Mouse (Mus musculus): ENCODE measurements at regions not wholly inside any gene's neighbourhood (a gene's known extent, or its start where the extent isn't known, plus 50 kb on each side); places are given as distances from the start of the nearest gene placed in this dataset.

DNA sequence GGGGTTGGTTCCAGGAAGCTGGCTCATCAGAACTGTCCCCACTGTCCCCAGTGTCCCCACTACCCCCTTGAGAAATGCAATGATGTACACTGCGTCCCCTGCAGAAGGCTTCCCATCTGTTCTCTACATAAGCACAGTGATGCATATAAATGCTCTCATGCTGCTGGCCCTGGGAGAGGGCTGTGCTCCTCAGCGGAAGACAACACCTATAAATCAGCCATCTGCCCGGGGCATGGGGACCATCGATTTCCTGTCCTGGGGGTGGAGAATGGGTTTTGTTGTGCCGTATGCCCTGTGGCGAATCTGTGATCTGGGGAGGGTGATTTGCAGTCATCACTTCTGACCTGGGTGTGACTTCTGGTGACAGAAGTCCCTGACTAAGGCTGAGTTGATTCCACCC lies 174.9 kb upstream of the Sulf2 start:
- H3K4me3 ChIP-seq = no peak overlapping the region
- no peaks in the 10 kb centered on the region for H3K36me3 ChIP-seq (ENCODE audit: control insufficient read depth, insufficient read depth)
- no peak for TF ChIP-seq TCF12 (IDR thresholded peaks at IDR 0.05; ENCODE audit: insufficient read depth, poor library complexity, severe bottlenecking)
- no peak for TF ChIP-seq POLR2AphosphoS2 (IDR thresholded peaks at IDR 0.05; ENCODE audit: insufficient read length, low read depth)
- TF ChIP-seq POLR2A (IDR thresholded peaks at IDR 0.05; ENCODE audit: insufficient read length, low read depth) = no peak
- TF ChIP-seq MYOG (IDR thresholded peaks at IDR 0.05; ENCODE audit: control insufficient read depth in 1 of 3, insufficient read depth in 1 of 3, insufficient read length in 2 of 3, low read depth in 2 of 3) = no peak
- no peak for TF ChIP-seq CEBPB (IDR thresholded peaks at IDR 0.05; ENCODE audit: insufficient read depth, poor library complexity, severe bottlenecking)
- no peak for TF ChIP-seq REST (IDR thresholded peaks at IDR 0.05; ENCODE audit: insufficient read depth, insufficient read length)
- no peak for TF ChIP-seq TCF3 (IDR thresholded peaks at IDR 0.05; ENCODE audit: insufficient read length, low read depth)
- no peak for TF ChIP-seq SRF (IDR thresholded peaks at IDR 0.05; ENCODE audit: control insufficient read depth, insufficient read length, low read depth)
- no peak for TF ChIP-seq MYOD1 (IDR thresholded peaks at IDR 0.05; ENCODE audit: control insufficient read depth in 1 of 3, insufficient read length in 2 of 3, low read depth in 2 of 3)
- no peak for TF ChIP-seq USF1 (IDR thresholded peaks at IDR 0.05; ENCODE audit: low read depth)
- no peak for TF ChIP-seq MAX (IDR thresholded peaks at IDR 0.05; ENCODE audit: low read depth)
- TF ChIP-seq E2F4 (IDR thresholded peaks at IDR 0.05; ENCODE audit: insufficient read depth) = no peak
- H3K27me3 ChIP-seq (ENCODE audit: control insufficient read depth, insufficient read depth, insufficient read length) = no peaks in the 10 kb centered on the region
- no peak overlapping the region for H3K4me2 ChIP-seq (ENCODE audit: low read depth)
- no peaks in the 10 kb centered on the region for H3K79me2 ChIP-seq (ENCODE audit: control insufficient read depth, insufficient read depth)
- no peak overlapping the region for H3ac ChIP-seq (ENCODE audit: control insufficient read depth, insufficient read length)

DNA sequence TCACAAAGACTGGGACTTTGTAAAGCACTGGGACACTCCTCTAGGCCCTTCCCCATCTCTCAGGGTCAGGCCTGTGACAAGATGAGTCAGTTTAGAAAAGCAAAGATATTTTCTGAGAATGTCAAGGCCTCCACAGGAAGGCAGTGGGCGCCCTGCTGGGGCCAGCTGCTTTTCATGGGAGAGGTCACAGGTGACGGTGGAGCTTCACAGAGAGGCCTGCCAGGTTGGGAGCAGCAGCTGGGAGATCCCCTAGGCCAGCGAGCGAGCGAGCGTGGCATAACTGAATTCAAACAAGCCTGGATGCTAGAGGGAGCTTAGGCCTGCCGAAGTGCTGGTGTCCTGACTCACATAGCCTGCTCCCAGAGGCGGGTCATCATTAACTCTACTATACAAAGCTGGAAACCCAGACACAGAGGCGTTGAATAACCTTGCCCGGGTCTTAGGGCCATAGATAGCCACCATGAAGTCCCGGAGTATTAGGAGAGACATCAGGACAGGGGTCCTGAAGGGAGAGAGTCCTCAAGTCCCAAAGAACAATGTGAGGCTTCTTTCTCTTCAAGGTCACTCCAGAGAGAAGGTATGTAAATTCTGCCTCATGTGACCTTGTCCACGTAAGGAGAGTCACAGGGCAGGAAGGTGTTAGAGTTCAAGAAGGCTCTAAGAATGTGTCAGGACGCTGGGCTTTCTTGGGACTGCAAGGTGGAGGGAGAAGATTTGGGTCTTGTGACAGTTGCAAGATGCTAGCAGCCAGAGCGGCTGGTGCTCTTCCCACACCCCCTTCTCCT lies 174.3 kb upstream of the Sulf2 start:
- Histone ChIP-seq H3K27me3 (ENCODE audit: control insufficient read depth, insufficient read depth, insufficient read length) (no peaks in the 10 kb centered on the region), H3ac (ENCODE audit: control insufficient read depth, insufficient read length) (no peak overlapping the region)

DNA sequence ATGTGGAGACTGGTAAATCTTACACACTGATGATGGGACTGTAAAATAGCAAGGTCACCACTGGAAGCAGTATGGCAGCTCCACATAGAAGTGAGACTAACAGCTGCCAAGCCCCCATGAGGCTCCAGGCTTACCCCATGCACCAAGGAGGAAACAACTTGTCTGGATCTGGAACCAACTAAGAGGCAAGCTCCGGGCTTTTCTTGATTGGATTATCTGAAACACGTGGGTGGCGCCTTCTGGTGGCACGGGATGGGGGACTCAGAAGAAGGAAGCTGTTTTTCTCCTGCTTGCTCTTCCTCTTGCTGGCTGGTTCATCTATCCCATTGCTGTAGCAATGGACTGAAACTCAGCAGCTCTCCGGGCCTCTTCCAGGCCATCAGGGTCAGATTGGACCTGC lies 171.5 kb upstream of the Sulf2 start:
- H3K4me3 ChIP-seq = no peak overlapping the region

More for the DNA sequence above, 174.3 kb upstream of the Sulf2 start:
- Histone ChIP-seq H3K79me2 (ENCODE audit: control insufficient read depth, insufficient read depth) (no peaks in the 10 kb centered on the region), H3K4me2 (ENCODE audit: low read depth) (no peak overlapping the region), H3K36me3 (ENCODE audit: control insufficient read depth, insufficient read depth) (no peaks in the 10 kb centered on the region), H3K4me3 (no peak overlapping the region)
- TF ChIP-seq POLR2A (IDR thresholded peaks at IDR 0.05; ENCODE audit: insufficient read length, low read depth) = no peak
- peak in 1 of 3 experiments; percentile 27 for TF ChIP-seq MYOG (IDR thresholded peaks at IDR 0.05; ENCODE audit: control insufficient read depth in 1 of 3, insufficient read depth in 1 of 3, insufficient read length in 2 of 3, low read depth in 2 of 3)
- TF ChIP-seq MYOD1 (IDR thresholded peaks at IDR 0.05; ENCODE audit: control insufficient read depth in 1 of 3, insufficient read length in 2 of 3, low read depth in 2 of 3) = peak in 1 of 3 experiments; percentile 19

DNA sequence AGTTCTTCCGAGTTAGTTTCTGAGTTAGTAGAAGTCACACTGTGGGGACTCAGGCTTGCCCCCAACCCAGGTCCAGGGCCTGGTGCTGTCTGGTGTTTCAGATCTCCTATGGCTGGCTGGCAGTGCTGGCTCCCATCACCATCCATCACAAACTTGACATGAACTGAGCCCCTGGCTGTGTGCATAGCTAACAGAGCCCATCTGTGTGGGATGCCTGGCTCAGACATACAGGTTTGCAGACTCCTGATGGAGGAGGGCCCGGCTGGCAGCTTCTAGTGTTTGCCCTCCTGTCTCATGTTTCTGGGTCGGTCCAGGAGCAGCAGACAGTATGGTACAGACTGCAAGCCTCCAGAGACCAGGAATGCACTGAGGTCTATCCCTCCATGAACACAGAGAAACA lies 169.5 kb upstream of the Sulf2 start:
- TF ChIP-seq SRF (IDR thresholded peaks at IDR 0.05; ENCODE audit: control insufficient read depth, insufficient read length, low read depth) (no peak), MYOG (IDR thresholded peaks at IDR 0.05; ENCODE audit: control insufficient read depth in 1 of 3, insufficient read depth in 1 of 3, insufficient read length in 2 of 3, low read depth in 2 of 3) (no peak), CEBPB (IDR thresholded peaks at IDR 0.05; ENCODE audit: insufficient read depth, poor library complexity, severe bottlenecking) (no peak), POLR2A (IDR thresholded peaks at IDR 0.05; ENCODE audit: insufficient read length, low read depth) (no peak), MAX (IDR thresholded peaks at IDR 0.05; ENCODE audit: low read depth) (no peak)
- no peaks in the 10 kb centered on the region for H3K27me3 ChIP-seq (ENCODE audit: control insufficient read depth, insufficient read depth, insufficient read length)
- H3K4me2 ChIP-seq (ENCODE audit: low read depth) = no peak overlapping the region
- no peaks in the 10 kb centered on the region for H3K36me3 ChIP-seq (ENCODE audit: control insufficient read depth, insufficient read depth)
- H3K79me2 ChIP-seq (ENCODE audit: control insufficient read depth, insufficient read depth) = no peaks in the 10 kb centered on the region
- no peak overlapping the region for H3K4me3 ChIP-seq
- no peak overlapping the region for H3ac ChIP-seq (ENCODE audit: control insufficient read depth, insufficient read length)

More for the DNA sequence above, 171.5 kb upstream of the Sulf2 start:
- Histone ChIP-seq H3K4me2 (ENCODE audit: low read depth) (no peak overlapping the region), H3K36me3 (ENCODE audit: control insufficient read depth, insufficient read depth) (no peaks in the 10 kb centered on the region), H3K79me2 (ENCODE audit: control insufficient read depth, insufficient read depth) (no peaks in the 10 kb centered on the region), H3ac (ENCODE audit: control insufficient read depth, insufficient read length) (no peak overlapping the region), H3K27me3 (ENCODE audit: control insufficient read depth, insufficient read depth, insufficient read length) (no peaks in the 10 kb centered on the region)
- TF ChIP-seq MYOG (IDR thresholded peaks at IDR 0.05; ENCODE audit: control insufficient read depth in 1 of 3, insufficient read depth in 1 of 3, insufficient read length in 2 of 3, low read depth in 2 of 3) (no peak), USF1 (IDR thresholded peaks at IDR 0.05; ENCODE audit: low read depth) (no peak), REST (IDR thresholded peaks at IDR 0.05; ENCODE audit: insufficient read depth, insufficient read length) (no peak), TCF12 (IDR thresholded peaks at IDR 0.05; ENCODE audit: insufficient read depth, poor library complexity, severe bottlenecking) (no peak), MYOD1 (IDR thresholded peaks at IDR 0.05; ENCODE audit: control insufficient read depth in 1 of 3, insufficient read length in 2 of 3, low read depth in 2 of 3) (no peak), MAX (IDR thresholded peaks at IDR 0.05; ENCODE audit: low read depth) (no peak), E2F4 (IDR thresholded peaks at IDR 0.05; ENCODE audit: insufficient read depth) (no peak), CEBPB (IDR thresholded peaks at IDR 0.05; ENCODE audit: insufficient read depth, poor library complexity, severe bottlenecking) (no peak), POLR2AphosphoS2 (IDR thresholded peaks at IDR 0.05; ENCODE audit: insufficient read length, low read depth) (no peak), POLR2A (IDR thresholded peaks at IDR 0.05; ENCODE audit: insufficient read length, low read depth) (no peak)

DNA sequence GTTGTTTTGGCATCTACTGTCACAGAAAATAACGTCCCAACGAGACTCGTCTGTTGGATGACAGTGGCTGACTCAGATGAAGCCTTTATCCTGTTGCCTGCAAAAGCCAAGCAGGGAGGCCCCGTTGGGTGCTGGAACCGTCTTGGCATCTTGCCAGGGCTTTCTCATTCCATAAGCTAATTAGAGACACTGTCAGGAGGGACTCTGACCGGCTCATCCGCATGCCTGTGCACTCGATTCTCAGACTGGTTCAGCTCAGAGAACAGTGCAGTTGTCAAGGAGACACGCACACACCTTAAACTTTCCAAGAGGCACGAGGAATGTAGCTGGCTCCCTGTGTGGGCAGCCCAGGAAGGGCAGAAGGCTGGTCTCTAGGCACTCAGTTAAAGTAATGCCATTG lies 169.0 kb upstream of the Sulf2 start:
- H3K36me3 ChIP-seq (ENCODE audit: control insufficient read depth, insufficient read depth) = no peaks in the 10 kb centered on the region
- H3K4me2 ChIP-seq (ENCODE audit: low read depth) = no peak overlapping the region
- no peaks in the 10 kb centered on the region for H3K27me3 ChIP-seq (ENCODE audit: control insufficient read depth, insufficient read depth, insufficient read length)
- H3ac ChIP-seq (ENCODE audit: control insufficient read depth, insufficient read length) = no peak overlapping the region
- TF ChIP-seq USF1 (IDR thresholded peaks at IDR 0.05; ENCODE audit: low read depth) (no peak), TCF3 (IDR thresholded peaks at IDR 0.05; ENCODE audit: insufficient read length, low read depth) (no peak), MAX (IDR thresholded peaks at IDR 0.05; ENCODE audit: low read depth) (no peak), SRF (IDR thresholded peaks at IDR 0.05; ENCODE audit: control insufficient read depth, insufficient read length, low read depth) (no peak), CEBPB (IDR thresholded peaks at IDR 0.05; ENCODE audit: insufficient read depth, poor library complexity, severe bottlenecking) (no peak), POLR2A (IDR thresholded peaks at IDR 0.05; ENCODE audit: insufficient read length, low read depth) (no peak), E2F4 (IDR thresholded peaks at IDR 0.05; ENCODE audit: insufficient read depth) (no peak), MYOG (IDR thresholded peaks at IDR 0.05; ENCODE audit: control insufficient read depth in 1 of 3, insufficient read depth in 1 of 3, insufficient read length in 2 of 3, low read depth in 2 of 3) (no peak), REST (IDR thresholded peaks at IDR 0.05; ENCODE audit: insufficient read depth, insufficient read length) (no peak), MYOD1 (IDR thresholded peaks at IDR 0.05; ENCODE audit: control insufficient read depth in 1 of 3, insufficient read length in 2 of 3, low read depth in 2 of 3) (no peak), TCF12 (IDR thresholded peaks at IDR 0.05; ENCODE audit: insufficient read depth, poor library complexity, severe bottlenecking) (no peak), POLR2AphosphoS2 (IDR thresholded peaks at IDR 0.05; ENCODE audit: insufficient read length, low read depth) (no peak)
- H3K79me2 ChIP-seq (ENCODE audit: control insufficient read depth, insufficient read depth) = no peaks in the 10 kb centered on the region
- no peak overlapping the region for H3K4me3 ChIP-seq
